Mouse (Mus musculus) C2C12 (cell line): Measurements from ENCODE around the gene Cmtr1. TPM values are rescaled to one million over a fixed set of nuclear protein-coding genes. Genes with fewer than 3 reads are reported as not detected.

ENCODE experiments used
- H3K27me3 ChIP-seq: one replicate; pipeline ENCODE4 v1.6.1; 2011; ENCODE audit not compliant: control insufficient read depth, insufficient read depth, insufficient read length
- H3K36me3 ChIP-seq: one replicate; pipeline ENCODE4 v1.6.1; 2011; ENCODE audit not compliant: control insufficient read depth, insufficient read depth
- H3K4me3 ChIP-seq: one replicate; pipeline ENCODE4 v1.5.1; 2011; ENCODE audit warnings: mild to moderate bottlenecking, control low read depth; ENCODE audit not compliant: poor library complexity, insufficient read depth, severe bottlenecking
- H3K79me2 ChIP-seq: one replicate; pipeline ENCODE4 v1.6.1; 2011; ENCODE audit not compliant: control insufficient read depth, insufficient read depth
- H3K79me3 ChIP-seq: one replicate; pipeline ENCODE4 v1.6.1; 2011; ENCODE audit warnings: low read depth, control low read depth
- H3ac ChIP-seq: one replicate; pipeline ENCODE3; 2011; ENCODE audit warnings: low read depth; ENCODE audit not compliant: control insufficient read depth, insufficient read length
- CEBPB ChIP-seq: IDR thresholded peaks from one replicate; pipeline ENCODE4 v1.6.1; 2011; ENCODE audit warnings: low read depth, mild to moderate bottlenecking, control low read depth, moderate library complexity
- CTCF ChIP-seq: IDR thresholded peaks from one replicate; pipeline ENCODE4 v1.5.1; 2011; ENCODE audit not compliant: control insufficient read depth, insufficient read depth, insufficient read length
- FOSL1 ChIP-seq: IDR thresholded peaks from one replicate; pipeline ENCODE4 v1.8.0; 2011; ENCODE audit warnings: mild to moderate bottlenecking, low read length; ENCODE audit not compliant: poor library complexity, insufficient read depth, severe bottlenecking
- MAX ChIP-seq: IDR thresholded peaks from one replicate; pipeline ENCODE4 v1.6.1; 2011; ENCODE audit warnings: mild to moderate bottlenecking, control low read depth
- MYOD1 ChIP-seq: IDR thresholded peaks from one replicate; pipeline ENCODE4 v1.6.1; 2011; ENCODE audit warnings: low read depth; ENCODE audit not compliant: control insufficient read depth, insufficient read length
- MYOG ChIP-seq: IDR thresholded peaks from one replicate; pipeline ENCODE4 v1.6.1; 2011; ENCODE audit not compliant: control insufficient read depth, insufficient read length; ENCODE audit errors: extremely low read depth
- USF1 ChIP-seq: IDR thresholded peaks from one replicate; pipeline ENCODE4 v1.6.1; 2011; ENCODE audit warnings: low read depth, mild to moderate bottlenecking, control low read depth, moderate library complexity
- polyA plus RNA-seq: library from polyadenylated mRNA; unstranded; fragments of >200 nt; fragmentation: generic; extraction: Trizol; gene quantifications from one replicate; pipeline ENCODE4 v1.2.1, GENCODE M21; 2012; ENCODE audit warnings: missing spikeins

Cmtr1 gene
- polyA plus RNA-seq, 1 experiment = 33.4 TPM

DNA sequence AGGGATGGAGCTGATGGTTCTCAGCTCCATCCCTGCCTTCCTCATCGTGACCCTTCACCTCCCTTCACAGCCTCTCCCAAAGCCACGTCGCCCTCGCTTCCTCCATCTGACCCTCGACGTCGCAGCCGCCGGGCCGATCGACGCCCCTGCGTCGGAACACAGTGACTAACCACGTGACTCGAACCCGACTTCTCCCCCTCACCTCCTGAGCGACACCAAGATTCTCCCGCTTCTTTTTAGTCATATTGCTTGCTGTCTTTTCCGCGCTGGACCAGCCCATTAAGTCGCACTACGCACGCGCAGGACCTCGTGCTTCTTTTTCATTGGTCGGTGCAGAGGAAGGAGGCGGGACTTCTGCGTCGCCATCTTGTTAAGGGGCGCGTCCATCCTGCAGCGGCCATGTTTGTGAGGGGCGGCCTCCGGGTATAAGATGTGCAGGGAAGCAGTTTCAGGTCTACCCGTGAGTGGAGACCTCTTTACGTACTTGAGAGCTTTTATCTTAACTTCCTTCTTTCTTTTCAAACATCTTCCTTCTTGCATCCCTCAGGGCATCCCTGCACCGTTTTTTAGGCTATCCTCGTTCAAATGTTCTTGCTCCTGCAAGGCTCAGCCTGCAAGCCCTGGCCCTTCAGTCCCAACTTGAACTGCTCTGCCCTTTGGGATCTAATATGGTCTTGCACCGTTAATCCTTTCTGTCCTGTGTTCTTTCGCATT, 56.5 kb downstream of the Cmtr1 start, which contains the start of gene Ccdc167:
Ccdc167 (minus strand) TSS at position 313 of the 714 bp plus-strand sequence.
- peaks cover 6% of the 10 kb centered on the region for H3K79me3 ChIP-seq
- peaks cover 26% of the 10 kb centered on the region for H3K79me2 ChIP-seq
- no peaks in the 10 kb centered on the region for H3K36me3 ChIP-seq
- H3ac ChIP-seq = peak within 1 kb of the TSS; percentile 60
- H3K4me3 ChIP-seq = peak within 1 kb of the TSS; percentile 40
- no peaks in the 10 kb centered on the region for H3K27me3 ChIP-seq
- TF ChIP-seq MYOG (no peak), USF1 (peak; percentile 74), MAX (peak; percentile 98)

DNA sequence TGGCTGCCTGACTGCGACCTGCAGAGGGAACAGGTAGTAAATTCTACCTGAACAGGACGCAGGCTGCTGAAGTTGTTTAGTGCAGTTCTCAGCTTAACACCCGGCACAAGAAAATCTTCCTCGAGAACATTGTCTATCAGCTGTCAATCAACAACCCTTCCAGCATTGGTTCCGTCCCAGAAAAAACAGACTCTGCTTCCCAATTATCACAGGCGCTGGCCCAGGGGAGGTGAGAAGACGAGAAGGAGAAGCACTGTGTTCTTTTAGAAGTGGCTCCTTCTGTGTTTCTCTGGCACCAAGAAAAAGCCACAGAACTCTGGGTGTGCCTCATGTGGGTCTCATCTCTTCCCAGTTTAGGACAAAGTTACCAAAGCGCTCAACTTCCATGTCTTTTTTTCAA, 58.3 kb downstream of the Cmtr1 start:
- TF ChIP-seq FOSL1 (no peak), CEBPB (no peak), MAX (no peak), CTCF (no peak)
- no peak overlapping the region for H3K4me3 ChIP-seq
- H3K79me2 ChIP-seq = peaks cover 26% of the 10 kb centered on the region
- no peaks in the 10 kb centered on the region for H3K27me3 ChIP-seq
- H3K79me3 ChIP-seq = peaks cover 5% of the 10 kb centered on the region
- H3ac ChIP-seq = no peak overlapping the region
- no peaks in the 10 kb centered on the region for H3K36me3 ChIP-seq

DNA sequence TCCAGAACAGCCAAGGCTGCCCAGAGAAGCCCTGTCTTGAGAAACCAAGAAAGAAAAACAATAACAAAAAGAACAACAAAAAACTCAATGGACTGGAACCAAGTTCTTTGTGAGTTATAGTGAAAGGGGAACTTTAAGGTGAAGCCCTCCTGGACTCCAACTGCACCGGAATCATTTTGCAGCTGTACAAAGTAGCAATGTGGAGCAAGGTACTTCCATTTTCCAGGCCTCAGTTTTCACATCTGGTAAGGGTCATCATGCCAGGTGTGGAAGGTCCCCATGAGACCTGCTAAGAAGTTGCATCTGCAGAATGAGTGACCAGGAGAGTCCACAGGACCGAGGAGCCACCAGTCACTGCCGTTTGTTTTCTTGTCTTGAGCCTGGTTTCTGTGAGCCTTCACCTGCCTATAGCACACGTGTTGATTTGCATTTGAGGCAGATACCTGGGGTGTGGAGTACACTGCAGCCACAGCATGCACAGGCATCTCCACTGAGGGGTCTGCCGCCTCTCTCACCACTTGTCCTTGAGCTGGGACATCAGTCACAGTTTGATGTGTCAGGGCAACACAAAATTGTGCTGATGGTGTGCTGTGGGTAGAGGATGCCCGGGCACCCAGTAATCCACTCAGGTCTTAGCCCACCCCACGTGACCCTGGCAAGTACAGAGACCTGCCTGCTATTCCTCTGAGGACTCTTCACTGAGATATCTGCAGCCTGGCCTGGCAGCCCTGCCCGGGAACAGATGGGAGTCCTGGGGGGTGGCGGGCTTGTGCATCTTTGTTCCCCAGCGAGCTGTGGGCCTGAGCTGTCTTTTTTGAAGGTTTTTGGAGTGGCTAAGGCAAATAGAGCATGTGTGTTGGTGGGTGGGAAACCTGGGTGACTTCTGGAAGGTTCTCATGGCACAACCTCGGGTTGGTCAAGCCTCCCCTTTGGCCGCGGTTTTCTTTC, 59.5 kb downstream of the Cmtr1 start:
- TF ChIP-seq MYOG = no peak
- no peak for TF ChIP-seq CTCF
- no peak for TF ChIP-seq CEBPB
- no peak for TF ChIP-seq MYOD1
- TF ChIP-seq FOSL1 = no peak
- TF ChIP-seq MAX = no peak
- TF ChIP-seq USF1 = no peak
- Histone ChIP-seq H3K27me3 (no peaks in the 10 kb centered on the region), H3K79me2 (peaks cover 19% of the 10 kb centered on the region)

DNA sequence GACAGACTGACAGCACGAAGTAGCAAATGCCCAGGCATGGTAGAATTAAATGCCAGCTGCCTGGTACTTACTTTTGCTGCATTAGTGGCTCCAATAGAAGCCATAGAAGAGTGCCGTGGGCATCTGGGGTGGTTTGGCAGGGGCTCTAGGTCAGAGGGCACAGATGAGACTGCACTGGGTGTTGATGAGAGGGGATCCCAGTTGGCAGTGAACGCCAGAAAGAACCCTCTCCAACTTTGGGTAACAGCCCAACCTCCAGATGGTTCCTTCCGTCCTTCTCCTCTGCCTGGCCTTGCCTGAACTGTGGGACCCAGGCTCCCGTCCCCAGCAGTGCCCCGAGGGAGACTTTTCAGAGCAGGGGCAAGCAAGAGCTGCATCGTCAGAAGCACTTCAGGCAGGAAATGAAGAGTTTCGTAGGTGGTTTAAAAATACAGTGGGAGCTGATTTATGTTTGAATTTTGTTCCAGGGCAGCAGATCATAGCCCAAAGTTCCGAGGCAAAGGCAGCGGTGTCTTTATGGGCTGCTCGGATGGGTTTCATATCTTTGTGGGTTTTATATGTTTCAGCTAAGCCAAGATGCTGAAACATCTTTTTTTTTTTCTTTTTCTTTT, 60.5 kb downstream of the Cmtr1 start:
- H3K79me3 ChIP-seq = peaks cover 3% of the 10 kb centered on the region
- peaks cover 9% of the 10 kb centered on the region for H3K79me2 ChIP-seq
- no peaks in the 10 kb centered on the region for H3K27me3 ChIP-seq
- TF ChIP-seq FOSL1 (no peak), CEBPB (no peak), MAX (no peak), MYOG (no peak), USF1 (no peak), MYOD1 (no peak), CTCF (no peak)
- H3K4me3 ChIP-seq = no peak overlapping the region
- H3K36me3 ChIP-seq = no peaks in the 10 kb centered on the region
- H3ac ChIP-seq = no peak overlapping the region

More for the DNA sequence above, 59.5 kb downstream of the Cmtr1 start:
- Histone ChIP-seq H3K36me3 (no peaks in the 10 kb centered on the region), H3K4me3 (no peak overlapping the region), H3ac (no peak overlapping the region), H3K79me3 (peaks cover 3% of the 10 kb centered on the region)

DNA sequence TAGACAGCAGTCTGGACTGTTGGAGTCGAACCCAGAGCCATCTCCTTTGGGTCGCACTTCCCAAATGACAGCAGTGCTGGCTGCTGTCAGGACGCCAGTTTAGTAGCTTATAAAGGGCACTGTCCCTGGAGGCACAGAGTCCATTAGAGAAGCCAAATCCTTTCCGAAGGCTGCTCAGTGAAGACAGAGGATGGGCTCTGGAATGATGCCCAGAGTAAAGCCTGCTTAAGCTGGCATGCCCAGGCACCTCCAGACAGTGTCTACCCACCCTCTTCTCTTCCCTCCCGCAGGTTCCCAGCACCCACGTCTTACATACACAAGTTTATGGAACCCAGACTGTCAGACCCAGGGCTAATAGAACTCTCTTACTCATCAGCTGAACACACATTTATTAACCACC, 64.2 kb downstream of the Cmtr1 start:
- Histone ChIP-seq H3K4me3 (no peak overlapping the region), H3ac (no peak overlapping the region)
- no peak for TF ChIP-seq FOSL1
- TF ChIP-seq CTCF = no peak
- TF ChIP-seq MYOG = no peak
- no peak for TF ChIP-seq MAX
- no peak for TF ChIP-seq CEBPB
- no peak for TF ChIP-seq MYOD1
- TF ChIP-seq USF1 = no peak

More for the DNA sequence above, 64.2 kb downstream of the Cmtr1 start:
- no peaks in the 10 kb centered on the region for H3K79me3 ChIP-seq
- H3K36me3 ChIP-seq = no peaks in the 10 kb centered on the region
- no peaks in the 10 kb centered on the region for H3K27me3 ChIP-seq
- no peaks in the 10 kb centered on the region for H3K79me2 ChIP-seq
